15 mouse cellular contexts compared by ENCODE assay signal in genomic region chr11:86106596-86106995, GRCm38 (mm10).
DNase-seq lines count a peak whose midpoint lies in the region; ATAC-seq lines count a peak whose summit lies in the region.
"Had no signal": no experiment of that assay in that cellular context is flagged by ENCODE, and none has a peak within 500 bp of the region (broad histone marks: within the 10 kb centered on the region; RNA-seq: fewer than 3 reads in every experiment).

No protein-coding gene starts in this region.

- H3K36me3 ChIP-seq in hindbrain, embryonic 14.5 days (replicated peaks; ENCODE audit: control insufficient read depth, insufficient read depth), result no peaks in the 10 kb centered on the region
- H3K36me3 ChIP-seq: embryonic facial prominence, embryonic 12.5 days; hindbrain, embryonic 15.5 days had no signal

- DNase-seq in cerebellum, postnatal 10 days, result peak; percentile 23 to 35
- no peak for DNase-seq in cerebellum, adult 8-10 months
- peak; percentile 5 for DNase-seq in layer of hippocampus, adult 9-11 months
- DNase-seq in layer of hippocampus, postnatal 36 days, result no peak
- DNase-seq in right cerebral cortex, postnatal 4 days, result peak; percentile 19
- no peak for DNase-seq in right cerebral cortex, adult 18-20 months
- no peak for DNase-seq in natural killer cell, adult 2 months (ENCODE audit: low spot score in 2 of 2)
- no peak for DNase-seq in hindbrain, embryonic 14.5 days (ENCODE audit: low spot score)
- DNase-seq: kidney, adult 11 months; kidney, postnatal 4 days; thymus, postnatal 36 days had no signal

- no peaks in the 10 kb centered on the region for H3K27me3 ChIP-seq in hindbrain, embryonic 14.5 days (ENCODE audit: control insufficient read depth, insufficient read depth, low read length)
- H3K27me3 ChIP-seq: embryonic facial prominence, embryonic 12.5 days; heart, embryonic 15.5 days; hindbrain, embryonic 15.5 days; liver, embryonic 12.5 days had no signal

- no peaks in the 10 kb centered on the region for H3K9me3 ChIP-seq in hindbrain, embryonic 14.5 days (ENCODE audit: control insufficient read depth, low read length)
- H3K9me3 ChIP-seq: embryonic facial prominence, embryonic 12.5 days; heart, embryonic 15.5 days; hindbrain, embryonic 15.5 days; liver, embryonic 12.5 days had no signal

- H3K27ac ChIP-seq in hindbrain, embryonic 14.5 days, result no peak overlapping the region
- H3K27ac ChIP-seq: embryonic facial prominence, embryonic 12.5 days; heart, embryonic 15.5 days; hindbrain, embryonic 15.5 days; liver, embryonic 12.5 days had no signal

- H3K4me3 ChIP-seq in hindbrain, embryonic 14.5 days (replicated peaks; ENCODE audit: low read length), result no peak overlapping the region
- H3K4me3 ChIP-seq: embryonic facial prominence, embryonic 12.5 days; heart, embryonic 15.5 days; hindbrain, embryonic 15.5 days; liver, embryonic 12.5 days had no signal

- ATAC-seq in hindbrain, embryonic 14.5 days (ENCODE audit: low FRiP score), result no peak
- ATAC-seq: liver, embryonic 12.5 days had no signal

- H3K4me2 ChIP-seq in hindbrain, embryonic 14.5 days (replicated peaks), result no peak overlapping the region
- H3K4me2 ChIP-seq: embryonic facial prominence, embryonic 12.5 days; heart, embryonic 15.5 days; hindbrain, embryonic 15.5 days; liver, embryonic 12.5 days had no signal

- no peaks in the 10 kb centered on the region for H3K4me1 ChIP-seq in hindbrain, embryonic 14.5 days (replicated peaks; ENCODE audit: control insufficient read depth, insufficient read depth, low read length)
- H3K4me1 ChIP-seq: embryonic facial prominence, embryonic 12.5 days; heart, embryonic 15.5 days; hindbrain, embryonic 15.5 days; liver, embryonic 12.5 days had no signal

- no peak overlapping the region for H3K9ac ChIP-seq in hindbrain, embryonic 14.5 days
- H3K9ac ChIP-seq: embryonic facial prominence, embryonic 12.5 days; heart, embryonic 15.5 days; hindbrain, embryonic 15.5 days; liver, embryonic 12.5 days had no signal

Comparison
In these comparisons a context has a peak if more than half of its experiments do, and no peak if none do; other contexts are left out.
1. DNase-seq: peak in cerebellum, postnatal 10 days (2 of 2), layer of hippocampus, adult 9-11 months (single experiment) and right cerebral cortex, postnatal 4 days (single experiment); none in cerebellum, adult 8-10 months (single experiment), layer of hippocampus, postnatal 36 days (0 of 2), right cerebral cortex, adult 18-20 months (single experiment), natural killer cell, adult 2 months (0 of 2) and hindbrain, embryonic 14.5 days (single experiment).